Mouse (Mus musculus) CH12F3 (cell line): ENCODE measurements around the gene Prrc2b.

Source experiments
- in situ Hi-C: fragments of 300-500 bp; cut with MboI; formaldehyde crosslinking; loops from 2 replicates; pipeline ENCODE4 v1.14.3; 2020; ENCODE audit warnings: low sequenced_read_pairs

Prrc2b gene

DNA sequence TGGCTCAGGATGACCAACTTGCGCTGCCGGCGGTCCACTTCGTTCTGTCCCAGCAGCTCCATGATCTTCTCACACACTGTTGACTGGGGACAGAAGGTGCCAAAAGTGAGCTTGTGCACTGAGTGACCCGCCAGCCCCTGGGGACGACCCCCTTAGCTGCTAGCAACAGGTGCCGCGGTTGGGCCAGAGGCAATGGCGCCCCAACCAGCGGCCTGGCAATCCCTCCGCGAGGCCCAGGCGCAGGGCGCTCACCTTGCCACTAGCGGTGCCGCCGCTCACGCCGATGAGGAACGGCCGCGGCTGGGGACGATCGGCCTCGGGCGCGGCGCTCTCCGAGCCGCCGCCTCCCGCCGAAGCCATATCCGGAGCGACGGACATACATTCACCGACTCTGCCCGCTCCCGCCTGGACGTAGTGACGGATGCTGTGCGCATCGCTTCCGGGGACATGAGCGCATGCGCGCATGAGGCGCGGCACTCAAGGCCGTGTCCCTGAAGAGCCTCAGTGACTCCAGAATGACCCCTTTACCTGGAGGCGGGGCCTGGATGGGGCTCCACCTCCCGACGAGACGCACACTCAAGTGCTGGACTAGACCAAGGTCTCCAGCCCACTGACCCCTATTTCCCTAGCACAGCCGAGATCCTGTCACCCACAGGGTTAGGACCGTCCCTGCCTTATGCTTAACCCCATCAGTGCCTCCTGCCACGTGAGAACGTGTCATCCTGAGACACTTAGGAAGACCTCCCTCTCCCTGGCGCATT is 109.0 kb downstream of the Prrc2b start, which contains the start of gene Uck1:
Uck1 (minus strand) TSS at position 503 of the 761 bp plus-strand sequence.
- in situ Hi-C loops: no loop called here

DNA sequence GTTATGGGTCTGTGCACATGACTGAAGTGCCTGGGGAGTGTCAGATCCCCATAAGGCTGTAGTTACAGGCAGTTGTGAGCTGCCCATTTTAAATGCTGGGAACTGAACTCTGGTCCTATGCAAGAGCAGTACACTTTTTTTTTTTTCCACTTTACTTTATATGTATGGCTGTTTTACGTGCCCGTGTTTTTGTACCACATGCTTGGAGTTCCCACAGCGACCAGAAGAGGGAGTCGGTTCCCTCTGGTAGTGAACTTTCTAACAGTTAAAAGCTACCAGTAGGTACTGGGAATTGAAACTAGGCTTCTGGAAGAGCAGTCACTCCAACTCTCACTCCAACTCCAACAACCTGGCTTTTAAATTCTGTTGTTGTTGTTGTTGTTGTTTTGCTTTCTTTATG is 109.8 kb downstream of the Prrc2b start:
- in situ Hi-C loops: no loop called here

GRCm38 (mm10) chr2:32275823-32276222 is 124.9 kb downstream of the Prrc2b start:
- in situ Hi-C loops: no loop called here

DNA sequence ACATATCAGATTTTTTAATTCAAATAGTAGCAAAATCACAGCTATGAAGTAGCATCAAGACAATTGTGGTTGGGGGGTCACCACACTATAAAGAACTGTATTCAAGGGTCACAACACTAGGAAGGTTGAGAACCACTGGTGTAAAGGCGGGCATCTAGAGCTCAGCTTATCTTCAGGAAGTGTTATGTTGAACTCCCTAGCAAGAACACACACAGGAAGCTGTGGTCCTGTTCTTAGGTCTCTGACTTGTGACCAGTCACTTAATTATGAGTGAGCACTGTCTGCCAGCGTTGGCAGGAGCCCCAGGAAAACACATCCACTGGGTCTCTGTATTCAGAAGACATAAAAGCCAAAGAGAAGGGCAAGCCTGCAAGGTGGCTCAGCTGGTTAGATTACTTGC is 131.4 kb downstream of the Prrc2b start:
- in situ Hi-C loops: no loop called here

GRCm38 (mm10) chr2:32282727-32283126 is 131.8 kb downstream of the Prrc2b start:
- in situ Hi-C loops: no loop called here

- in situ Hi-C loops: no loop called here
Measured at GRCm38 (mm10) chr2:32283986-32284385, 133.1 kb downstream of the Prrc2b start.
